ENCODE assay signal across 14 mouse cellular contexts in the genomic region with DNA sequence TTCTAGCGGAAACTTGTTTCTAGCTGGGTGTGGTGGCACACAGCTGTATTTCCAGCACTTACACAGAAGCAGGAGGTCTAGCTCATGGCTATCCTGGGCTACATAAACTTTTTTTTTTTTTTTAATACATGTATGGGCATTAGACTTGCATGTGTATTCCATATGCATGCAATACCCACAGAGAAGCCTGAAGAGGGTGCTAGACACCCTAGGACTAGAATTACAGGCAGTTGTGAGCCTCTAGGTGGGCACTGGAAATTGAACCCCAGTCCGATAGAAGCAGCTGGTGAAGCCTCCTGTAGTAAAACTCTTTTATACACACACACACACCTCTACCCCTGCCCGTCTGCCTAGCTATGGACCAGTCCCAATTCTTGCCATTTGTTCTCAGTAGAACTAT. TPM values are rescaled to one million over a fixed set of nuclear protein-coding genes. Genes with fewer than 3 reads are reported as not detected.
A peak's percentile ranks its signal among the peaks of the same experiment; 100 is the strongest.
DNase-seq lines count a peak whose midpoint lies in the region; ATAC-seq and TF ChIP-seq lines count a peak whose summit lies in the region.
"Had no signal": no experiment of that assay in that cellular context is flagged by ENCODE, and none has a peak within 500 bp of the region (broad histone marks: within the 10 kb centered on the region; RNA-seq: fewer than 3 reads in every experiment).

No protein-coding gene starts in this region.

- no peak overlapping the region for H3K27ac ChIP-seq in forebrain, embryonic 12.5 days
- H3K27ac ChIP-seq in forebrain, embryonic 14.5 days (ENCODE audit: low read depth, low read length): no peak overlapping the region
- no peak overlapping the region for H3K27ac ChIP-seq in lung, embryonic 14.5 days (ENCODE audit: low read depth)
- H3K27ac ChIP-seq in hindbrain, embryonic 13.5 days: no peak overlapping the region
- H3K27ac ChIP-seq in liver, postnatal 0 days (ENCODE audit: low read depth): no peak overlapping the region
- H3K27ac ChIP-seq: kidney, postnatal 0 days; macrophage had no signal

- no peak for DNase-seq in forebrain, embryonic 14.5 days (ENCODE audit: low spot score)
- no peak for DNase-seq in lung, embryonic 14.5 days
- DNase-seq in lung, postnatal 10 days: no peak
- no peak for DNase-seq in liver, postnatal 0 days
- no peak for DNase-seq in cerebellum, adult 11-12 months
- DNase-seq: adrenal gland, adult 2 months; embryo, embryonic 11 days; thymus, postnatal 36 days had no signal

- peak overlapping the region; percentile 79; the same call in 1 of the 2 replicates for H3K4me2 ChIP-seq in forebrain, embryonic 12.5 days
- no peak overlapping the region for H3K4me2 ChIP-seq in forebrain, embryonic 14.5 days (ENCODE audit: low read length)
- H3K4me2 ChIP-seq in lung, embryonic 14.5 days: peak overlapping the region; percentile 68
- H3K4me2 ChIP-seq in hindbrain, embryonic 13.5 days: peak overlapping the region; percentile 82; the same call in 1 of the 2 replicates
- H3K4me2 ChIP-seq in liver, postnatal 0 days (ENCODE audit: low read depth, low read length): no peak overlapping the region

- H3K36me3 ChIP-seq in forebrain, embryonic 12.5 days (replicated peaks): peaks cover 60% of the 10 kb centered on the region
- peaks cover 51% of the 10 kb centered on the region for H3K36me3 ChIP-seq in forebrain, embryonic 14.5 days (ENCODE audit: control insufficient read depth, insufficient read depth, low read length)
- H3K36me3 ChIP-seq in lung, embryonic 14.5 days (ENCODE audit: insufficient read depth): peaks cover 60% of the 10 kb centered on the region
- peaks cover 57% of the 10 kb centered on the region for H3K36me3 ChIP-seq in hindbrain, embryonic 13.5 days
- H3K36me3 ChIP-seq in liver, postnatal 0 days (replicated peaks; ENCODE audit: insufficient read depth, low read length): peaks cover 39% of the 10 kb centered on the region

- peaks cover 40% of the 10 kb centered on the region for H3K4me1 ChIP-seq in forebrain, embryonic 12.5 days
- peaks cover 10% of the 10 kb centered on the region for H3K4me1 ChIP-seq in forebrain, embryonic 14.5 days (ENCODE audit: control insufficient read depth, insufficient read depth, low read length)
- H3K4me1 ChIP-seq in lung, embryonic 14.5 days (ENCODE audit: insufficient read depth): peaks cover 5% of the 10 kb centered on the region
- peaks cover 58% of the 10 kb centered on the region for H3K4me1 ChIP-seq in hindbrain, embryonic 13.5 days (replicated peaks)
- 0 out of 2 replicates have a peak, but pooled peaks cover 14% of the 10 kb centered on the region for H3K4me1 ChIP-seq in liver, postnatal 0 days (ENCODE audit: insufficient read depth)

- H3K27me3 ChIP-seq in forebrain, embryonic 12.5 days: no peaks in the 10 kb centered on the region
- H3K27me3 ChIP-seq in forebrain, embryonic 14.5 days (replicated peaks; ENCODE audit: control insufficient read depth, insufficient read depth, low read length): no peaks in the 10 kb centered on the region
- no peaks in the 10 kb centered on the region for H3K27me3 ChIP-seq in lung, embryonic 14.5 days (ENCODE audit: insufficient read depth, low read length)
- no peaks in the 10 kb centered on the region for H3K27me3 ChIP-seq in hindbrain, embryonic 13.5 days
- no peaks in the 10 kb centered on the region for H3K27me3 ChIP-seq in liver, postnatal 0 days (ENCODE audit: insufficient read depth, low read length)
- H3K27me3 ChIP-seq: heart, embryonic 12.5 days had no signal

- no peak for TF ChIP-seq CTCF in lung, embryonic 14.5 days (IDR thresholded peaks at IDR 0.05; ENCODE audit: low read depth)
- peak; percentile 18; the same call in 1 of the 2 replicates for TF ChIP-seq CTCF in liver, postnatal 0 days (IDR thresholded peaks at IDR 0.05; ENCODE audit: low read depth)

- H3K4me3 ChIP-seq in forebrain, embryonic 12.5 days (replicated peaks): no peak overlapping the region
- no peak overlapping the region; the same call in 1 of the 2 replicates for H3K4me3 ChIP-seq in forebrain, embryonic 14.5 days (ENCODE audit: low read depth, low read length)
- H3K4me3 ChIP-seq in lung, embryonic 14.5 days (ENCODE audit: low read depth, low read length): 0 out of 2 replicates have a peak overlapping the region, but pooled peaks have one; percentile 98
- no peak overlapping the region for H3K4me3 ChIP-seq in hindbrain, embryonic 13.5 days
- no peak overlapping the region for H3K4me3 ChIP-seq in liver, postnatal 0 days (ENCODE audit: low read depth, low read length)

- no peaks in the 10 kb centered on the region for H3K9me3 ChIP-seq in forebrain, embryonic 12.5 days
- no peaks in the 10 kb centered on the region for H3K9me3 ChIP-seq in forebrain, embryonic 14.5 days (replicated peaks; ENCODE audit: control insufficient read depth, low read length)
- H3K9me3 ChIP-seq in lung, embryonic 14.5 days (ENCODE audit: low read depth, low read length): no peaks in the 10 kb centered on the region
- H3K9me3 ChIP-seq in hindbrain, embryonic 13.5 days: no peaks in the 10 kb centered on the region
- no peaks in the 10 kb centered on the region for H3K9me3 ChIP-seq in liver, postnatal 0 days (ENCODE audit: low read length)
- H3K9me3 ChIP-seq: heart, embryonic 12.5 days had no signal

- no peak for TF ChIP-seq EP300 in liver, postnatal 0 days (IDR thresholded peaks at IDR 0.05; ENCODE audit: low read depth)

- 93% methylated on average over 3 of the region's 3 CpGs for WGBS in forebrain, embryonic 12.5 days
- 92% methylated on average over 3 of the region's 3 CpGs for WGBS in forebrain, embryonic 14.5 days
- WGBS in lung, embryonic 14.5 days: 91% methylated on average over 3 of the region's 3 CpGs
- WGBS in hindbrain, embryonic 13.5 days: over 99% methylated on average over 3 of the region's 3 CpGs
- 94% methylated on average over 3 of the region's 3 CpGs for WGBS in liver, postnatal 0 days (ENCODE audit: insufficient replicate concordance)

- H3K9ac ChIP-seq in forebrain, embryonic 12.5 days: no peak overlapping the region
- H3K9ac ChIP-seq in forebrain, embryonic 14.5 days (ENCODE audit: low read length): no peak overlapping the region
- H3K9ac ChIP-seq in lung, embryonic 14.5 days: no peak overlapping the region
- H3K9ac ChIP-seq in hindbrain, embryonic 13.5 days: no peak overlapping the region
- no peak overlapping the region for H3K9ac ChIP-seq in liver, postnatal 0 days (replicated peaks)

- ATAC-seq in forebrain, embryonic 12.5 days (ENCODE audit: low FRiP score): no peak
- ATAC-seq in forebrain, embryonic 14.5 days: no peak
- ATAC-seq in lung, embryonic 14.5 days (ENCODE audit: insufficient read depth): no peak
- no peak for ATAC-seq in hindbrain, embryonic 13.5 days (ENCODE audit: low FRiP score)
- ATAC-seq in liver, postnatal 0 days: no peak
- no peak for ATAC-seq in megakaryocyte progenitor cell, adult 5-6 weeks (replicated peaks; ENCODE audit: poor library complexity)

RNA-seq across cellular contexts. Expression of gene Pin1, which starts 2.0 kb away (rescaled TPM):
- polyA plus RNA-seq in forebrain, embryonic 12.5 days (2016; fragmentation: Nextera tagmentation; extraction: Ambion mirVana): 53.9 and 56.2 TPM in 2 replicates
- 69.2 and 73.3 TPM in 2 replicates for polyA plus RNA-seq in forebrain, embryonic 14.5 days (2014; fragmentation: Nextera tagmentation; extraction: Ambion mirVana)
- polyA plus RNA-seq in lung, embryonic 14.5 days (2014; fragmentation: Nextera tagmentation; extraction: Ambion mirVana): 53.6 and 58.6 TPM in 2 replicates
- 59.8 and 61.5 TPM in 2 replicates for polyA plus RNA-seq in hindbrain, embryonic 13.5 days (2015; fragmentation: Nextera tagmentation; extraction: Ambion mirVana)
- polyA plus RNA-seq in liver, postnatal 0 days (2015; fragmentation: Nextera tagmentation; extraction: Ambion mirVana): 15.0 and 15.5 TPM in 2 replicates
- 14.7 and 18.5 TPM in 2 replicates for total RNA-seq in megakaryocyte progenitor cell, adult 5-6 weeks (2015)
- total RNA-seq in megakaryocyte progenitor cell, adult 5-6 weeks (2017): 14.7 and 19.1 TPM in 2 replicates

RNA-seq across cellular contexts. Expression of gene Fbxl12, which starts 9.3 kb away (rescaled TPM):
- 16.2 and 16.4 TPM in 2 replicates for polyA plus RNA-seq in forebrain, embryonic 12.5 days (2016; fragmentation: Nextera tagmentation; extraction: Ambion mirVana)
- 10.3 and 12.5 TPM in 2 replicates for polyA plus RNA-seq in forebrain, embryonic 14.5 days (2014; fragmentation: Nextera tagmentation; extraction: Ambion mirVana)
- 13.1 and 15.0 TPM in 2 replicates for polyA plus RNA-seq in lung, embryonic 14.5 days (2014; fragmentation: Nextera tagmentation; extraction: Ambion mirVana)
- polyA plus RNA-seq in hindbrain, embryonic 13.5 days (2015; fragmentation: Nextera tagmentation; extraction: Ambion mirVana): 18.2 and 19.1 TPM in 2 replicates
- 7.1 and 7.3 TPM in 2 replicates for polyA plus RNA-seq in liver, postnatal 0 days (2015; fragmentation: Nextera tagmentation; extraction: Ambion mirVana)
- total RNA-seq in megakaryocyte progenitor cell, adult 5-6 weeks (2015): 8.3 and 17.3 TPM in 2 replicates
- 4.2 and 6.4 TPM in 2 replicates for total RNA-seq in megakaryocyte progenitor cell, adult 5-6 weeks (2017)

RNA-seq across cellular contexts. Expression of gene Ubl5, which starts 11.2 kb away (rescaled TPM):
- 499 and 516 TPM in 2 replicates for polyA plus RNA-seq in forebrain, embryonic 12.5 days (2016; fragmentation: Nextera tagmentation; extraction: Ambion mirVana)
- polyA plus RNA-seq in forebrain, embryonic 14.5 days (2014; fragmentation: Nextera tagmentation; extraction: Ambion mirVana): 468 and 550 TPM in 2 replicates
- polyA plus RNA-seq in lung, embryonic 14.5 days (2014; fragmentation: Nextera tagmentation; extraction: Ambion mirVana): 370 and 372 TPM in 2 replicates
- polyA plus RNA-seq in hindbrain, embryonic 13.5 days (2015; fragmentation: Nextera tagmentation; extraction: Ambion mirVana): 500 and 520 TPM in 2 replicates
- 245 and 257 TPM in 2 replicates for polyA plus RNA-seq in liver, postnatal 0 days (2015; fragmentation: Nextera tagmentation; extraction: Ambion mirVana)
- total RNA-seq in megakaryocyte progenitor cell, adult 5-6 weeks (2015): 420 and 464 TPM in 2 replicates
- 94.8 and 151 TPM in 2 replicates for total RNA-seq in megakaryocyte progenitor cell, adult 5-6 weeks (2017)

Comparison
In these comparisons a context has a peak if more than half of its experiments do, and no peak if none do; other contexts are left out.
1. H3K4me2 ChIP-seq: peak in forebrain, embryonic 12.5 days (single experiment), lung, embryonic 14.5 days (single experiment) and hindbrain, embryonic 13.5 days (single experiment); none in forebrain, embryonic 14.5 days (single experiment) and liver, postnatal 0 days (single experiment).